Mouse (Mus musculus) heart, embryonic 16.5 days (tissue): ENCODE measurements around the gene Epb41l3. TPM values are rescaled to one million over a fixed set of nuclear protein-coding genes. Genes with fewer than 3 reads are reported as not detected.

Experiments
- ATAC-seq: fragments of 200-750 bp; cut with Nextera tagmentation; replicated peaks from 2 replicates; pipeline ENCODE4 v1.8.0; 2017; ENCODE audit warnings: moderate number of reproducible peaks; ENCODE audit not compliant: insufficient read depth, low FRiP score; ENCODE audit errors: extremely low read depth
- H3K27ac ChIP-seq: fragments of 300-500 bp; sonication (generic); 2 replicates; pipeline ENCODE4 v1.5.1; 2014; ENCODE audit warnings: mild to moderate bottlenecking, low read length, control low read depth, moderate library complexity
- H3K27me3 ChIP-seq: fragments of 300-500 bp; sonication (generic); 2 replicates; pipeline ENCODE4 v1.6.1; 2014; ENCODE audit warnings: low read length, mixed read lengths; ENCODE audit not compliant: control insufficient read depth, insufficient read depth
- H3K36me3 ChIP-seq: fragments of 300-500 bp; sonication (generic); 2 replicates; pipeline ENCODE4 v1.6.1; 2014; ENCODE audit not compliant: control insufficient read depth, insufficient read depth
- H3K4me1 ChIP-seq: fragments of 300-500 bp; sonication (generic); 2 replicates; pipeline ENCODE4 v1.6.1; 2014; ENCODE audit warnings: low read length, mixed read lengths; ENCODE audit not compliant: control insufficient read depth, insufficient read depth
- H3K4me2 ChIP-seq: fragments of 300-500 bp; sonication (generic); 2 replicates; pipeline ENCODE4 v1.6.1; 2014; ENCODE audit warnings: low read depth, mild to moderate bottlenecking, control low read depth, low read length
- H3K4me3 ChIP-seq: fragments of 300-500 bp; sonication (generic); 2 replicates; pipeline ENCODE4 v1.5.1; 2014; ENCODE audit warnings: mild to moderate bottlenecking, control low read depth, low read length
- H3K9ac ChIP-seq: fragments of 300-500 bp; sonication (generic); 2 replicates; pipeline ENCODE4 v1.6.1; 2014; ENCODE audit warnings: low read length, control low read depth
- H3K9me3 ChIP-seq: fragments of 300-500 bp; sonication (generic); replicated peaks from 2 replicates; pipeline ENCODE4 v1.6.1; 2016; ENCODE audit warnings: low read length; ENCODE audit not compliant: control insufficient read depth
- WGBS: fragments of 180-500 bp; shearing (Covaris S2); extraction: QIAGEN DNeasy Blood & Tissue Kit; methylation state at CpG from one replicate; pipeline ENCODE4 v1.1.7; 2014; 5-methylcytosine and 5-hydroxymethylcytosine counted together
- polyA plus RNA-seq: library from polyadenylated mRNA; unstranded; fragments of >200 nt; fragmentation: Nextera tagmentation; extraction: Ambion mirVana; gene quantifications from 2 replicates; pipeline ENCODE4 v1.2.1, GENCODE M21; 2015

The Epb41l3 gene
- polyA plus RNA-seq, 1 experiment from 2014 or later: 94.6 TPM

GRCm38 (mm10) chr17:69192863-69193493 lies 117.5 kb downstream of the Epb41l3 start:
- Histone ChIP-seq H3K36me3 (no peaks in the 10 kb centered on the region), H3K27me3 (no peaks in the 10 kb centered on the region), H3K4me1 (peaks cover 41% of the 10 kb centered on the region), H3K27ac (no peak overlapping the region), H3K4me3 (no peak overlapping the region), H3K9ac (no peak overlapping the region), H3K4me2 (no peak overlapping the region), H3K9me3 (no peaks in the 10 kb centered on the region)
- 10% methylated on average over 2 of the region's 2 CpGs for WGBS
- ATAC-seq: no peak

- ATAC-seq: no peak
- WGBS: 60% methylated on average over 3 of the region's 3 CpGs
- H3K36me3 ChIP-seq: no peaks in the 10 kb centered on the region
- no peak overlapping the region for H3K9ac ChIP-seq
- no peak overlapping the region for H3K4me3 ChIP-seq
- no peaks in the 10 kb centered on the region for H3K9me3 ChIP-seq
- peaks cover 49% of the 10 kb centered on the region for H3K4me1 ChIP-seq
- peak overlapping the region; percentile 44; the same call in 1 of the 2 replicates for H3K27ac ChIP-seq
- H3K4me2 ChIP-seq: no peak overlapping the region
- no peaks in the 10 kb centered on the region for H3K27me3 ChIP-seq
Measured at GRCm38 (mm10) chr17:69194599-69194998, 119.1 kb downstream of the Epb41l3 start.

GRCm38 (mm10) chr17:69195758-69196157 lies 120.3 kb downstream of the Epb41l3 start:
- Histone ChIP-seq H3K4me3 (peak overlapping the region; percentile 17; the same call in 1 of the 2 replicates), H3K4me1 (peaks cover 46% of the 10 kb centered on the region), H3K27ac (peak overlapping the region; percentile 86), H3K36me3 (no peaks in the 10 kb centered on the region), H3K9ac (no peak overlapping the region; the same call in 1 of the 2 replicates), H3K9me3 (no peaks in the 10 kb centered on the region), H3K27me3 (no peaks in the 10 kb centered on the region), H3K4me2 (peak overlapping the region; percentile 46)
- ATAC-seq: peak; percentile 68
- 25% methylated on average over 6 of the region's 6 CpGs for WGBS

- Histone ChIP-seq H3K27ac (peak overlapping the region; percentile 86), H3K4me1 (peaks cover 46% of the 10 kb centered on the region), H3K9ac (peak overlapping the region; percentile 2; the same call in 1 of the 2 replicates), H3K4me2 (peak overlapping the region; percentile 46), H3K36me3 (no peaks in the 10 kb centered on the region), H3K27me3 (no peaks in the 10 kb centered on the region), H3K9me3 (no peaks in the 10 kb centered on the region), H3K4me3 (peak overlapping the region; percentile 24)
- WGBS: 56% methylated on average over 10 of the region's 10 CpGs
- ATAC-seq: peak; percentile 59
Measured at GRCm38 (mm10) chr17:69196656-69197055, 121.2 kb downstream of the Epb41l3 start.

- Histone ChIP-seq H3K36me3 (no peaks in the 10 kb centered on the region), H3K4me1 (peaks cover 35% of the 10 kb centered on the region), H3K27me3 (no peaks in the 10 kb centered on the region), H3K4me2 (no peak overlapping the region), H3K9me3 (no peaks in the 10 kb centered on the region), H3K9ac (no peak overlapping the region), H3K27ac (no peak overlapping the region), H3K4me3 (no peak overlapping the region)
- no peak for ATAC-seq
- 31% methylated on average over 1 of the region's 1 CpGs for WGBS
Measured at GRCm38 (mm10) chr17:69198805-69199204, 123.3 kb downstream of the Epb41l3 start.

- WGBS: 77% methylated on average over 6 of the region's 6 CpGs
- no peak overlapping the region for H3K9ac ChIP-seq
- no peak overlapping the region for H3K4me2 ChIP-seq
- no peak overlapping the region for H3K27ac ChIP-seq
- H3K4me1 ChIP-seq: peaks cover 32% of the 10 kb centered on the region
- H3K27me3 ChIP-seq: no peaks in the 10 kb centered on the region
- no peaks in the 10 kb centered on the region for H3K36me3 ChIP-seq
- H3K9me3 ChIP-seq: no peaks in the 10 kb centered on the region
- H3K4me3 ChIP-seq: no peak overlapping the region
- ATAC-seq: no peak
Measured at GRCm38 (mm10) chr17:69199827-69200226, 124.3 kb downstream of the Epb41l3 start.

GRCm38 (mm10) chr17:69200936-69201335 lies 125.5 kb downstream of the Epb41l3 start:
- no peak overlapping the region for H3K4me3 ChIP-seq
- H3K4me2 ChIP-seq: no peak overlapping the region
- no peak overlapping the region for H3K9ac ChIP-seq
- no peak for ATAC-seq
- no peaks in the 10 kb centered on the region for H3K27me3 ChIP-seq
- H3K36me3 ChIP-seq: no peaks in the 10 kb centered on the region
- no peak overlapping the region for H3K27ac ChIP-seq
- H3K9me3 ChIP-seq: no peaks in the 10 kb centered on the region
- whole genome bisulfite sequencing: 94% methylated on average over 8 of the region's 8 CpGs
- H3K4me1 ChIP-seq: peaks cover 23% of the 10 kb centered on the region

GRCm38 (mm10) chr17:69205282-69205999 lies 130.0 kb downstream of the Epb41l3 start:
- H3K27ac ChIP-seq: no peak overlapping the region

More at GRCm38 (mm10) chr17:69205282-69205999, 130.0 kb downstream of the Epb41l3 start:
- Histone ChIP-seq H3K9me3 (no peaks in the 10 kb centered on the region), H3K27me3 (no peaks in the 10 kb centered on the region), H3K9ac (no peak overlapping the region), H3K4me1 (no peaks in the 10 kb centered on the region), H3K4me3 (no peak overlapping the region), H3K36me3 (peaks cover 5% of the 10 kb centered on the region), H3K4me2 (no peak overlapping the region)
- WGBS: 84% methylated on average over 5 of the region's 5 CpGs
- no peak for ATAC-seq
